Mouse (Mus musculus) stomach, embryonic 16.5 days (tissue): ENCODE data around the gene Rnf213. TPM values are rescaled to one million over a fixed set of nuclear protein-coding genes. Genes with fewer than 3 reads are reported as not detected.
A peak's percentile ranks its signal among the peaks of the same experiment; 100 is the strongest.

Source experiments
- ATAC-seq: fragments of 200-750 bp; cut with Nextera tagmentation; 2 replicates; pipeline ENCODE4 v1.8.0; 2017; ENCODE audit warnings: moderate number of reproducible peaks, moderate TSS enrichment; ENCODE audit not compliant: insufficient read depth, low FRiP score
- H3K27ac ChIP-seq: fragments of 300-500 bp; sonication (generic); 2 replicates; pipeline ENCODE4 v1.5.1; 2014; ENCODE audit warnings: low read length
- H3K27me3 ChIP-seq: fragments of 300-500 bp; sonication (generic); 2 replicates; pipeline ENCODE4 v1.6.1; 2014; ENCODE audit warnings: low read length, control low read depth, mixed read lengths; ENCODE audit not compliant: control insufficient read depth, insufficient read depth
- H3K36me3 ChIP-seq: fragments of 300-500 bp; sonication (generic); 2 replicates; pipeline ENCODE4 v1.6.1; 2014; ENCODE audit warnings: low read length; ENCODE audit not compliant: control insufficient read depth, insufficient read depth
- H3K4me1 ChIP-seq: fragments of 300-500 bp; sonication (generic); 2 replicates; pipeline ENCODE4 v1.6.1; 2014; ENCODE audit warnings: low read length, control low read depth, mixed read lengths; ENCODE audit not compliant: control insufficient read depth, insufficient read depth
- H3K4me2 ChIP-seq: fragments of 300-500 bp; sonication (generic); 2 replicates; pipeline ENCODE4 v1.6.1; 2014; ENCODE audit warnings: low read depth, low read length, mixed read lengths
- H3K4me3 ChIP-seq: fragments of 300-500 bp; sonication (generic); replicated peaks from 2 replicates; pipeline ENCODE4 v1.5.1; 2014; ENCODE audit warnings: mild to moderate bottlenecking, low read length
- H3K9ac ChIP-seq: fragments of 300-500 bp; sonication (generic); 2 replicates; pipeline ENCODE4 v1.6.1; 2014; ENCODE audit warnings: low read length
- H3K9me3 ChIP-seq: fragments of 300-500 bp; sonication (generic); replicated peaks from 2 replicates; pipeline ENCODE4 v1.6.1; 2016; ENCODE audit warnings: low read length, control low read depth; ENCODE audit not compliant: control insufficient read depth
- WGBS: fragments of 180-500 bp; shearing (Covaris S2); extraction: QIAGEN DNeasy Blood & Tissue Kit; methylation state at CpG from one replicate; pipeline ENCODE4 v1.1.7; 2014; 5-methylcytosine and 5-hydroxymethylcytosine counted together
- polyA plus RNA-seq: library from polyadenylated mRNA; unstranded; fragments of >200 nt; fragmentation: Nextera tagmentation; extraction: Ambion mirVana; gene quantifications from 2 replicates; pipeline ENCODE4 v1.2.1, GENCODE M21; 2015

Gene Rnf213
- polyA plus RNA-seq, 1 experiment from 2014 or later = 7.3 TPM

- no peak overlapping the region for H3K27ac ChIP-seq
- peaks cover 3% of the 10 kb centered on the region; the same call in 1 of the 2 replicates for H3K36me3 ChIP-seq
- H3K4me1 ChIP-seq = peaks cover 13% of the 10 kb centered on the region
- H3K9ac ChIP-seq = no peak overlapping the region
- whole genome bisulfite sequencing = 90% methylated on average over 10 of the region's 10 CpGs
- H3K4me2 ChIP-seq = no peak overlapping the region
- H3K4me3 ChIP-seq = no peak overlapping the region
- no peak for ATAC-seq
- H3K9me3 ChIP-seq = no peaks in the 10 kb centered on the region
- H3K27me3 ChIP-seq = no peaks in the 10 kb centered on the region
These were observed 33.8 kb upstream of the Rnf213 start for GRCm38 (mm10) chr11:119359089-119359488.

- 43% methylated on average over 11 of the region's 11 CpGs for WGBS
- H3K27ac ChIP-seq = no peak overlapping the region
- no peaks in the 10 kb centered on the region for H3K27me3 ChIP-seq
- H3K9ac ChIP-seq = peak overlapping the region; percentile 40; the same call in 1 of the 2 replicates
- H3K36me3 ChIP-seq = peaks cover 3% of the 10 kb centered on the region; the same call in 1 of the 2 replicates
- H3K4me3 ChIP-seq = no peak overlapping the region
- H3K4me1 ChIP-seq = no peaks in the 10 kb centered on the region; the same call in 1 of the 2 replicates
- peak; percentile 31; the same call in 1 of the 2 replicates for ATAC-seq
- no peak overlapping the region for H3K4me2 ChIP-seq
- H3K9me3 ChIP-seq = 0 out of 2 replicates have a peak, but pooled peaks cover 2% of the 10 kb centered on the region
These were observed 29.9 kb upstream of the Rnf213 start for GRCm38 (mm10) chr11:119362769-119363533.

- Histone ChIP-seq H3K4me1 (no peaks in the 10 kb centered on the region; the same call in 1 of the 2 replicates), H3K36me3 (peaks cover 3% of the 10 kb centered on the region; the same call in 1 of the 2 replicates), H3K9ac (peak overlapping the region; percentile 40; the same call in 1 of the 2 replicates), H3K27ac (no peak overlapping the region), H3K27me3 (no peaks in the 10 kb centered on the region), H3K4me2 (no peak overlapping the region), H3K4me3 (no peak overlapping the region), H3K9me3 (0 out of 2 replicates have a peak, but pooled peaks cover 2% of the 10 kb centered on the region)
- ATAC-seq = peak; percentile 80; the same call in 1 of the 2 replicates
- 34% methylated on average over 11 of the region's 11 CpGs for WGBS
These were observed 29.3 kb upstream of the Rnf213 start for GRCm38 (mm10) chr11:119363534-119364145.

DNA sequence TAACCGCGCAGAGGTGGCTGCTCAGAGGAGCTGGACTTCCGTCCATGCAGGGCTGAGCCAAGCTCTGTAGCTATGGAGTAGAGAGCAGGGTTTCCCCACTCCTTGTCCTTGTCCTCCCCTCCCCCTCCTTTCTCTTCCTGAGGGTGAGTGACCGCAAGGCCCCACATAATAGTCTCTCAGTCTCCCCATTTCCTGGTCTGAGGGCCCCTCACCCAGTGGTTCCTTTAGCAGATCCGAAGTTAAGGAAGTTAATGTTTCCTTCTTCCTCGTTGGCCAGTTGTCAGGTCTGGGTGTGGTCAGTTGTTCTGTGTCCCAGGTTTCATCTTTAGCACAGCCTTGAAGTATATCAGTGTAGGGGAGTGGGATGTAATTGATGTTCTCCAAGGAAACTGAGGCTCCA is 17.5 kb upstream of the Rnf213 start:
- H3K9ac ChIP-seq = no peak overlapping the region
- H3K9me3 ChIP-seq = no peaks in the 10 kb centered on the region
- no peak overlapping the region for H3K27ac ChIP-seq
- H3K27me3 ChIP-seq = no peaks in the 10 kb centered on the region
- 0 out of 2 replicates have a peak, but pooled peaks have one; percentile 20 for ATAC-seq
- H3K4me1 ChIP-seq = no peaks in the 10 kb centered on the region; the same call in 1 of the 2 replicates
- H3K4me2 ChIP-seq = no peak overlapping the region
- no peak overlapping the region for H3K4me3 ChIP-seq
- peaks cover 14% of the 10 kb centered on the region; the same call in 1 of the 2 replicates for H3K36me3 ChIP-seq
- WGBS = 59% methylated on average over 6 of the region's 6 CpGs

DNA sequence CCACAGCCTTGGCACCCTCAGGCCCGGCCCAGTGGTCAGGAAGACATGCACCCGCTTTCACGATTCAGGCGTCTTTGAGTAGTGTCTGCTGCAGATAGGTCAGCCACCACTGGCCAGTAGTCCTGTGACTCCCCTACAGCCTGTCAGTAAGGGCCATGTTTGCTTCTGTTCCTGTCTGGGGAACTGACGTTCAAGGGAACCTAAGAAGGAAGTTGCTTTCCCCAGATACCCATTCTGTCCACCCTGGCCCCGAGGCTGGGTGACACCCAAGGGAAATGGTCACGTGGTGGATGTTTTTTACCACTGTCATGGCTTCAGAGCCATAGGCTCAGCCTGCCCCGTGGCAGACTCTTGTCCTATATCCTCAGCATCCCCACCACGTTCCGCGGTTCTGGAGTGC is 15.6 kb upstream of the Rnf213 start:
- no peaks in the 10 kb centered on the region; the same call in 1 of the 2 replicates for H3K4me1 ChIP-seq
- H3K9ac ChIP-seq = no peak overlapping the region
- peaks cover 14% of the 10 kb centered on the region; the same call in 1 of the 2 replicates for H3K36me3 ChIP-seq
- no peaks in the 10 kb centered on the region for H3K27me3 ChIP-seq
- no peak overlapping the region for H3K4me3 ChIP-seq
- H3K27ac ChIP-seq = no peak overlapping the region
- H3K9me3 ChIP-seq = no peaks in the 10 kb centered on the region
- H3K4me2 ChIP-seq = no peak overlapping the region
- ATAC-seq = no peak
- 93% methylated on average over 11 of the region's 11 CpGs for WGBS

DNA sequence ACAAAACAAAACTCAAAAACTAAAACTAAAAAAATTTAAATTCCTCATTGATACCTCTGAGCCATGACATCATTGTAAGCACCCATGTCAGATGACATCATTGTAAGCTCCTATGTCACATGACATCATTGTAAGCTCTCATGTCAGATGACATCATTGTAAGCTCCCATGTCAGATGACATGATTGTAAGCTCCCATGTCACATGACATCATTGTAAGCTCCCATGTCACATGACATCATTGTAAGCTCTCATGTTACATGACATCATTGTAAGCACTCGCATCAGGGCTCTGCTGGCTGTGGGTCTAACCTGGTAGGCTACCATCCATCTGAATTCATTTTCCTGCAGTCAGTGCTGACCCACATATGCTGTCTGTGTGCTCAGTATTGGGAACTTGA is 14.3 kb upstream of the Rnf213 start:
- Histone ChIP-seq H3K4me2 (no peak overlapping the region), H3K4me3 (no peak overlapping the region), H3K4me1 (no peaks in the 10 kb centered on the region; the same call in 1 of the 2 replicates), H3K27me3 (no peaks in the 10 kb centered on the region), H3K9me3 (no peaks in the 10 kb centered on the region), H3K27ac (no peak overlapping the region), H3K9ac (no peak overlapping the region), H3K36me3 (peaks cover 14% of the 10 kb centered on the region; the same call in 1 of the 2 replicates)
- 93% methylated on average over 1 of the region's 1 CpGs for WGBS
- no peak for ATAC-seq

GRCm38 (mm10) chr11:119381631-119382337 is 11.1 kb upstream of the Rnf213 start:
- WGBS = 66% methylated on average over 9 of the region's 9 CpGs
- ATAC-seq = no peak
- H3K9me3 ChIP-seq = no peaks in the 10 kb centered on the region
- no peak overlapping the region for H3K4me2 ChIP-seq
- H3K27ac ChIP-seq = no peak overlapping the region
- peaks cover 14% of the 10 kb centered on the region; the same call in 1 of the 2 replicates for H3K36me3 ChIP-seq
- no peaks in the 10 kb centered on the region for H3K27me3 ChIP-seq
- H3K9ac ChIP-seq = no peak overlapping the region
- no peaks in the 10 kb centered on the region for H3K4me1 ChIP-seq
- no peak overlapping the region for H3K4me3 ChIP-seq

DNA sequence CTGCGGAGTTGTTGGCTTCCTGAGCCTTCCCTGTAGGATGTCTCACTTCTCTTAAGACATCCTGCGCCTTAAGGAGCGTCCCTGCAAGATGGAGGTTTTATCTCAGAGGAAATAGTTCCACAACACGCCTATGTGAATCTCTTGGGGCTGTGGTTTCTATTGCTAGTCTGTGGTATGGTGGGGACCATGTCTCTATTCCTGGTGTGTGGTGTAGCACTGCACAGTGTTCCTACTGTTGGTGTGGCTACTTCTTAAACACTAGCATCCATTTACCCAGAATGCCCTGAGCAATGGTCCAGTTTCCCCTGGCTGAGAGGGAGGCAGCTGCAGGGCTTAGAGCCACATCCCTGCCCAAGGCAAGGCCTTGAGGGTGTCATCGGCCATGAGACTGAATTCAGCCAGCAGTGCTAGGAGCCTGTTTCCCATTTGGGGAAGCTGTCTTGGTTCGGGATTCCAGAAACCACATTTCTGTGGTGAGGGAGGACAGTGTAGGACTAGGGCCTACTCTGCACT is 10.5 kb upstream of the Rnf213 start:
- ATAC-seq = no peak
- Histone ChIP-seq H3K4me3 (no peak overlapping the region), H3K4me2 (no peak overlapping the region), H3K27ac (no peak overlapping the region), H3K9ac (no peak overlapping the region), H3K27me3 (no peaks in the 10 kb centered on the region), H3K9me3 (no peaks in the 10 kb centered on the region), H3K36me3 (peaks cover 9% of the 10 kb centered on the region; the same call in 1 of the 2 replicates), H3K4me1 (no peaks in the 10 kb centered on the region)
- 68% methylated on average over 6 of the region's 6 CpGs for whole genome bisulfite sequencing
